Mouse (Mus musculus) forelimb bud, embryonic 11.5 days (tissue): ENCODE measurements at regions not wholly inside any gene's neighbourhood (a gene's known extent, or its start where the extent isn't known, plus 50 kb on each side); places are given as distances from the start of the nearest gene placed in this dataset.
"Not testable (repeated sequence)": the region's sequence is repeated elsewhere in the genome, so short reads cannot be mapped to it uniquely, and the experiment has no call there.

Experiments used
- DNase-seq: peaks from one replicate; pipeline ENCODE4 v3.0.0-alpha.2; 2012; ENCODE audit warnings: low read depth, low spot score

DNA sequence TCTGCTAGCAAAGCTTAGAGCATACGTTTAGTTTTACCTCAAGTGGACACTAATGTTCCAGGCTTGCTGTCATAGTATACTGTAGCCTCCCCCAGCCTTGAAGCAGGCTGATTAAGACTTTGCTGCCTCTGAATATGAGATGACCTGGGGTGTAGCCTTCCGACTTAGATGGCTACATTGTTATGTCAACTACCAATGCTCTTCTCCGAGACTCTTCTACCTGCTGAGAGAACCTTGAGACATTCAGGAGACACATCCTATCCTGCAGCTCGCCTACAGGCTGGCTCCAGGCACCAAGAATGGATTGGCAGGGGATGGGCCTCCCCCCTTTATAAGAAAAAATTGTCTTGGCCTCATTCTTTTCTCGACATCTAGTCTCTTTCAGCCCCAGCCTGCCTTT, 379.0 kb upstream of the Ptger4 start:
- DNase-seq, result no peak

DNA sequence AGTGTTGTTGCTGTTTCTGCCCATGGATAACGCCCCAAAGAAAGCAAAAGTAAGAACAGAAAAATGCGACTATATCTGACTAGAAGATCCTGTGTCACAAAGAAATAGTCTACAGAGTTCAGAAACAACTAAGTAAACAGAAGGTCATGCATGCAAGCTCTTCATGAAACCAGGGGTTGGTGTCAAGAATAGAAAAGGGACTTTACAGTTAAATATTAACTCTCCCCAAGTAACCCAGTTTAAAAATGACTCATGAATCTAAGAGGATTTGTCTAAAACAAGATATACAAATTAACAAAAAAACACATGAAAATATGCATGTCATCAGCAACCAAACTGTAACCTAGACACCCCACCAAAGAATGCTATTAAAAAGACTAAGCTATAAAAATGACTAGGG, 381.4 kb upstream of the Ptger4 start:
- no peak for DNase-seq

DNA sequence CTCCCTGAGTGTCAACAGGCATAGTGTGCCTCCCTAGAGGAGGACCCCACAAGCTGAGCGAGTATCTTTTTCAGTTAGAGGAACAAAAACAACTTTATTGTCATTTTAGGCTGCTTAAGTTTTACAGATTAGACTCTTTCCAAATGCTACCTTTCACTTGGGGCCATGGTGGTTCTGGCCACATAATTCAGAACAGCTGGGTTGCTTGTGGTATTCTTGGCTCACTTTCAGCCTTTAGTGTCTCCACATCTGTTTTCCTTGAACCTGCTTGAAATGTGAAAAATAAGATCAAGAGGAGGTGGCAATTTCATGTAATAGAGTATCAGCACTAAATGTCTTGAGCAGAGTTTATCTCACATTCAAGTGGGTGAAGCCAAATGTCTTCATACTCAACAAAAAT, 402.7 kb upstream of the Ptger4 start:
- DNase-seq, result peak; percentile 43

DNA sequence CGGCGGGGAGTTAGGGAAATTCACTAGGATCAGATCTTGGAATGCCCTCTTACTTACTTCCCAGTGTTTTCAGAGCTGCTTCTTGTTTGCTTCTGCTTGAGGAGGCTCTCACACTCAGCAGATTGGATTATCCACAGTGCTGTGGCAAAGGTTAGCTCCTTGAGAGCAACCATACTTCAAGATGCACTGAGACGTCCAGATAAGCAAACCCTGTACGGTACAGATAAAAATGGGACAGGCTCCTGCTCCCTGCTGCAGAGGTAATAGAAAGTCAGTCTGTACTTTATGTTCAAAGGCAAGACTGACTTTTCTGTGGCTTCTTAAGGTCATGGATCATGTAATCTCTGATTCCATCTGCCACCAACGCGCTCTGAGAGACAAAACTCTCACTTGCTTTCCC, 414.8 kb upstream of the Ptger4 start:
- DNase-seq, result no peak

DNA sequence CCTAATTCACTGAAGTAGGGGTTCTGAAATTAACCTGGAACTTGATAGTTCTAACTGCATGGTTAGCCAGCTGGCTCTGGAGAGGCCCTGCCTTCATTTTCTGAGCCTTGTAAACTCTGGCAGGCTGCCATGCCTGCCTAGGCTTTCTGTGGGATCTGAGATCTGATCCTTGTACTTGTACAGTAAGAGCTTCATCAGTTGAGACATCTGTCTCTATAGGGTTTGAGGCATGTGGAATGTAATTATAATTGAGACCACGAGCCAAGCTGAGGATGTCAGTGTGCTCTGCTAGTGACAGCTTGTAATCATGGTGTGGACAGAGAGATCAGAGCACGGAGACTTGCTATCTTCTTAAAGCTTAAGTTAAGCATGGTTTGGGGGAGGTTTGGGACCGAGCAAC, 416.8 kb upstream of the Ptger4 start:
- DNase-seq, result no peak

DNA sequence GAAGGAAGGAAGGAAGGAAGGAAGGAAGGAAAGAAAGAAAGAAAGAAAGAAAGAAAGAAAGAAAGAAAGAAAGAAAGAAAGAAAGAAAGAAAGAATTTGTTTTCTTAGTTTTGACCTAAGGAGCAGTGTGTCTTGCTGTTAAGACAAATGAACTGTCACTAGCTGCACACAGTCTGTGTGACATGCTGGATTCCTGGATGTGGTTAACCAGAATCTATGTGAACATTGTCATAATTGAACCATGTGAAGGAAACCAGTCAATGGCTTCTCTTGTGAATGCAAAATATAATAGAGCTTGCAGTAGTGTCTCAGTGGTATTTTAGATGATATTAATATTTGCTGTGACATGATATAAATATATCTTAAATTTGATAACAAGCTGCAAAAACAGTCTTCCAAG, 427.8 kb upstream of the Ptger4 start:
- no peak for DNase-seq

DNA sequence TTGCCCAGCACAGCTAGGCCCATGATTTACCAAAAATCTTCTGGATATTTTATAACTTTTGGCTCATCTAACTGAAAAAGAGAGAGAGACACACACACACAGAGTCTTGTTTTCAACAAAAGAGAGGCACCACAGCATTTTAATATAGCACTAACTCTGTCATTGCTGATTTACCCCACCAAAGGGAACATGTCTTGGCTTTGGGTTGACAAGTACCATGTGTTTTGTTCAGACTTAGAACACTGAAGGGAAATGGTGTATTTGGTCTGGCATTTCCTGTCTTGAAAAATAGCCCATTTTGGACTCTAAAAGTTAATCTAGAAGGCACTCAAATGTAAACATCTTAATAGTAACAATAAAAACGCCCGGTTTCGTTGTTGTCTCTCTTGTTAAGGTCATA, 432.7 kb upstream of the Ptger4 start:
- no peak for DNase-seq

DNA sequence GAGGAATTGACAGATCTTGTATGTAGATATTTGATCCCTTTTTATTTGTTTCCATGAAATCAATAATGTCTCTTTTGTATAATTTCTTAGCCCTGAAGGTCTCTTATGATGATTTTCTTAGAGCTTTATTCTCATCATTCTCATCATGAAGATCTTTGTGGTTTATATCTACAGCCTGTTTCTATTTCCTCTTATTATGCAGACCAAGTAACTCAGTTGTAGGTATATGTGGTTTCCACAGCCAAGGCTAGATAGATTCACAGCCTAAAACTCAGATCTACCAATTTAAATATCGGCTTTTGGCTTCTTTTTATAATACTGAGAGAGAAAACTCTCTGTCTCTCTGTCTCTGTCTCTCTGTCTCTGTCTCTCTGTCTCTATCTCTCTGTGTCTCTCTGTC, 449.8 kb upstream of the Ptger4 start:
- DNase-seq, result no peak

DNA sequence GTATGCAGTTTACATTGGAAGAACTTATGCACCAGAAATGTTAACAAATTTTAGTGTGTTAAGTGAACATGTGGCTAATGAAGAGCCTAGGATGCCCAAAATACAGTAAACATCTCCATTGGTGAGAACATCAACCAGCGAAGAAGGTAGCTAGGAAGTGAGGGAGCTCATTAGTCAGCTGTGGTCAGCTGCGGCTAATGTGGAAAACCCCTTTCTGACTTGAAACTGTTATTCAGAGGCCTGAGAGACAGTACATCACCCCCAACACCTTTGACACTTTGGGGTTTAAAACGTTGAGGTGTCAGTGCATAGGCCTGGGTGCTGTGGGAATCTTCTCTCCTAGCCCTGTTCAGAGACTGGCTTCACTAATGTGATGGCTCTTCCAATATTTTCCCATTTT, 451.0 kb upstream of the Ptger4 start:
- no peak for DNase-seq

DNA sequence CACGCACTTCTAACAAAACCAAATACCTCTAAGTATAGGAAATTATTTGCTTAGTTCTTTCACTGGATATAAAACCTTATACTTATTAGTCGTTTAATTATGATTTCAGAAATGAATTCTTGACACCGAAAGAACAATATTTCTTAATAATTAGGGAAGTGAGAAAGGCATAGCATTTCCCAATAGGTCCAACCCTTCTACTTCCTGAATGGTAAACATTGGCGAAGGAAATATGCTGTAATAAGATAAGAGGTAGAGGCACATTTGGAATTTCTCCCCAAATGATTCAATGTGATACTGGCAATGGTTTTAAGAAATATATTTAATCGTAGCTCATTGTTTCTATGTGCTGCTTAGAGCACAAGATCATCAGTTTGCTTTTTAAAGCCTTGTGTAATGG, 464.5 kb upstream of the Ptger4 start:
- no peak for DNase-seq

DNA sequence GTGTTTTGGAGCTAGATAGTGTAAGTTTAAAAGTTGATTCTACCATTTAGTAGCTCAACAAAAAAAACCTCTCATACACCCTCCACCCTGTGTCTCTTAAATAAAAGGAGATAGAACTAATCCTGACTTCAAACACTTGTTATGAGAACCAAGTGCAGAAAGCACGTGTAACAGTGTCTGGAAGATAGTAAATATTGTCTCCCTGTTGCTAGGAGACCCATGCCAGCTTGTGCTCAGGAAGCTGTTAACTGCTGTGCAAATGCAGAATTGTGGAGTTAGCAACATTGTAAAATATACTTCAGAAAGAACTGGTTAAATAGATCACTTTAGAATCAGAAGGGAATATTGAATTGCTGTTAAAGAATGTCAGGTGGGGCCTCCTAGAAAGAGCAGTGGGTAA, 496.7 kb upstream of the Ptger4 start:
- no peak for DNase-seq

DNA sequence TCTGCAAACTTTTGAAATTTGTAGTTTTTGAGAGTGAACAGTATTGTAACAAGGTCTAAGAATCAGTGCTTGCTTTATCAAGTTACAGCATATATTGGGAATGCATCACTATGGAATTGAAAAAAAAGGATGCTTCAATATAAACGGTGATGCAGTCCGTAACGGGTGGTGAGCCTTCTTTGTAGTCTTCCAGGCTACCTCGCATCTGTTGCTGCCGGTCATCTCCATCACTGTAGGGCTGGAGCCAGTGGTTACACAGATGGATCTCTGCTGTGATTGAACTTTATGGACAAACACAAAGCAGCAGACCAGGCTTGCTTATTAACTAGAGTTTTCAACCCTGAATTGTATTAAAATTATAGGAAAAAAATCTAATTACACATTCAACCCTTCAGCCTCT, 499.9 kb upstream of the Ptger4 start:
- no peak for DNase-seq

DNA sequence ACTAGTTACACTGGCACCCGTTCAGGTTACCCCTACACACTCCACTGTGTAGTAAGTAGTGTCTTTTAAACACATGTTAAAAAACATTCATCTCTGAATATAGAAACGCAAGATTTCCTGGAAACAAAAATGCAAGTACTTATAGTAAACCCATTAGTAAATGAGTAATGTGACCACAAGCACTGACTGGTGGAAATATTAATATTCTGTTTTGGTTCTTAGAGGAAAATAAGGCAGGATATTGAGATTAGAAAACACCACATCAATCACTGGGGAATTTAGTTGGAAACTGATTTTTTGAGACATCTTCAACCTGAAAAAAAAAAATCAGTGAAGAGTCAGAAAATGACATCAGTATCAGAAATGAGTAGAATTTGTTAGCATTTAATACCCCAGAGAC, 514.7 kb upstream of the Ptger4 start:
- no peak for DNase-seq

DNA sequence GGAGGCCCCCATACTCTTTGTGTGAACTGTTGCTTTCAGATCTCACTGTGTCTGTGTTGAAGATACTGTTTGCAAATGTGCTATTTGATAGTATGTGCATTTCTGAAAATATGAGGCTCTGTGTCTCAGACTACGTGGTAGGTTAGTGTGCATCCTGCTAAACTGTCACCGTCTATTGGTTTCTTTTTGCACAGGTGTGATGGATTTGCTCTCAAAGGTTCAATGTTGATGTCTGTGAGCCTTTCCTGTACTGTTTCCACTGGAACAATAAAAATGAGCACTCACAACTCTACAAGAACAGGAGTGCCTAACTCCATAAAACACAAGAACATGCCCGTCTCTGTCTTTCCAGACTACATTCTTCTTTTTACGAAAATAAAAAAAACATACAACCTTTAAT, 518.2 kb upstream of the Ptger4 start:
- DNase-seq, result no peak

DNA sequence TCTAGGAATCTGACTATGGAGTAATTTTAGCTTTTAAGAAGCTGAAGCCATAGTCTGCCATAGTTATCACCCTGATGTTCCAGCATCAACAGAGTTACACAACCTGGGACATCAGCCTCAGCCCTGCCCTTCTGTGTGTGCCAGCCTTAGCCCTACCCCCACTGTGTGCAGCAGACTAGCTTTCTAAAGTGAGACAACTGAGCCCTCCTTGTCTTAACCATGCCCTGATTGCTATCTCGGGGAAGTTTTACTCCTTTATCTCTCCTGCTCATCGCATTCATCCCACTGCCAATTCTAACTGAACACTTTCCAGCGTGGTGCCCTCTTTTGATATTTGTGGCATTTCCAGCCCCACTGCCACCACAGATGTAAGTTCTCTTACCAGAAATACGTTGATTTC, 522.5 kb upstream of the Dab2 start:
- DNase-seq, result no peak

DNA sequence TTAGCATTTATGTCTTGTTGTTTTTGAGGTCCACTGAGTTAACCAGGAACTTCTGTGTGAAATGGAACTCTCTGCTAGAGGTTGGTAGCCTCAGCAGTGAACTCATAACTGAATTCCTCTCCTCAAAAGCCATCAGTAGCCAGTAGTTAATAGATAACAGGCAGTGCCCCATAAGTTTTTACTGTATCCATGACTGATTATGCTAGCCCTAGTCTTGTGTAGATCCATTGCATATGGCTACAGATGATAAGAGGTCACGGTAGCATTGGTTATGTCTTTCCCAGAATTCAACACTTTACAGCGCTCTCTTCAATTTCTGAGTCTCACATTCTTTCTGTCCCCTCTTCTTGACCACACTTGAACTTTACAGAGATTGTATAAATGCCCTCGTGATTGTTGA, 499.7 kb upstream of the Dab2 start:
- no peak for DNase-seq

DNA sequence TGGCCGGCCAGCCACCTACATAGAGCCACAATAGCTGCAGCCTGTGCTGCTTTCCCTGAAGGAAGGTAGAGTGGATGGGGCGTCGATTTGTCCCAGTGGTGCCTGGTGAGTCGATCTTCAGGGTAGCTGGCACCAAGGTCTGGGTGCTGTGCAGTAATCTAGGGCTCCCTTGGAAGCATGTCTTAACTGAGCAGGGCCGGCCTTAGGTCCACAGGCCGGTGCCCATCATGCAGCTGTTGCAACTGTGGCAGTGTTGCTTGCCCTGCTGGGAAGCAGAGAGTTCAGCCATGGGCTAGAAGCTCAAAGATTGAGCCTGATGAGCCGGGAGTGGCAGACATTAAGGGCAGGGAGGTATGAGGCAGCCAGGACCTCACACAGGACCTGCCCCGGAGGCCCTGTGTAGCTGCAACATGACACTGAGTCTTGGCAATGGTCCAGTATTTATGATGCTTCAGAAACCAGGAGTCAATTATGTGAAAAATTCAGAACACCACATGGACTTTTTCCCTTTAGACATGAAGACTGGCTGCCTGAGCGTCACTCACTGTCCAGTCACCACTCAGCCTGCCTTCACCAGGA, 488.3 kb upstream of the Dab2 start:
- peak; percentile 40 for DNase-seq

DNA sequence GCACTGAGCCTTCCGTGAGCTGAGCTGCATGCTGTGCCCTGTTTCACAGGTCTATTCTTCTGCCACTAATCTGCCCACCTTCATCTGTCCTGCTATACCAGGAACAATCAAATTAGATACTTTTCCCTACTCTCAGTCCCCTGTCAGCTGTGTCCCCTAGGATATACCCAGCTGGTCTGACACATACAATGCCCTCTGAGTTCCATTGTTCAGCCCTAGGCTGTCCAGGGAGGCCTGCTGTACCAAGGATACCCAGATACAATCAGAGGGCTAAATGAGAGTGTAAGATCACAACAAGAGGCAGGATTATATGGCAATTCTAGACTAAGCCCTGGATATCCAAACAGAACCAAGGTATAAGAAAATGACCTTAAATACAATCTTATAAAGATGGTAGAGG, 487.6 kb upstream of the Dab2 start:
- no peak for DNase-seq

DNA sequence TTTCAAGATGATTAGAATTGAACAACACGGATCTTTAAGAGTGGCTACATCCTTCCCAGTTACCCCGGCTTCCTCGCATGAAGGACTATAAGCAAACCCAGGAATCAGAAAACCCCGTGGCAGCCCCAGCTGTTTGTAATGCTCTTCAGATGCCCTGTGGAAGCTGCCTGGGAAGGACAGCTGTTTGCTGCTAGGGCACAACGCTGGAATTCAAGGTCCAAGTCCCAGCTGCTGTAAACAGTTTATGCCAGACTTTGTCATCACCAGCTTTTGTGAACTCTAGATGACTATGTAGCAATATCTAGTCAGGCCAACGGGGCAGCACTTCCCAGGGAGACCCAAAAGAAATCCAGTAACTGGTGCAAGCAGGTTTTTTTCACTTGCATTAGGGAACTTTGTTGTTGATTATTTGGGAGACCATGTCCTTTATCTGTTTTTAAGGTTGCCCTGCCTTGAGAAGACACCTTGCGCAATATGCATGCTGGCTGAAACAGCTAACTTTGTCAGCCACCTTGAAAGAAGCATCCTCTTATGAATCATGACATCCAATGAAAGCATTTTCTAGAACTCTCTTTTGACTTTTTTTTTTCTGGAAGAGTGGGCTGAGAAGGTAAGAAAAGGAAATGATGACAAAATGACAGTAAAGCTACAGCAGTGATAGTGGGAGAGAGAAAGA, 481.5 kb upstream of the Dab2 start:
- no peak for DNase-seq

DNA sequence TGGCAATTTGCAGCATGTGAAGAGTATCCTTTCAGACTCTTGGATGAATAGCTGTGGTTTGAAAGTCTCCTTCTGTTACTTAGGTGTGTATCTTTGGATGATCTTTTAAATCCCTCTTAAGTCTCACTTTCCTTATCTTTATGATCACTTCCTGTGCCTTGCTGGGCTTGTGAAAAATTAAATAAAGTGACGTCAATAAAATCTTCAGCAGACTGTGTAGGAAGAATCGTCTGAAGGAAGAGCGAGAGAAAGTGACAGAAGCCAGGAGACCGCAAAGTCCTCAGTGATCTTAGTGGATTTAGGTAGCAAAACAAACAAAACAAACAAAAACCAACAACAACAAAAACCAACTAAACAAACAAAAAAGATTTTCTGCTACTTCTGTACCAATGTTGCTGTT, 459.6 kb upstream of the Dab2 start:
- no peak for DNase-seq

DNA sequence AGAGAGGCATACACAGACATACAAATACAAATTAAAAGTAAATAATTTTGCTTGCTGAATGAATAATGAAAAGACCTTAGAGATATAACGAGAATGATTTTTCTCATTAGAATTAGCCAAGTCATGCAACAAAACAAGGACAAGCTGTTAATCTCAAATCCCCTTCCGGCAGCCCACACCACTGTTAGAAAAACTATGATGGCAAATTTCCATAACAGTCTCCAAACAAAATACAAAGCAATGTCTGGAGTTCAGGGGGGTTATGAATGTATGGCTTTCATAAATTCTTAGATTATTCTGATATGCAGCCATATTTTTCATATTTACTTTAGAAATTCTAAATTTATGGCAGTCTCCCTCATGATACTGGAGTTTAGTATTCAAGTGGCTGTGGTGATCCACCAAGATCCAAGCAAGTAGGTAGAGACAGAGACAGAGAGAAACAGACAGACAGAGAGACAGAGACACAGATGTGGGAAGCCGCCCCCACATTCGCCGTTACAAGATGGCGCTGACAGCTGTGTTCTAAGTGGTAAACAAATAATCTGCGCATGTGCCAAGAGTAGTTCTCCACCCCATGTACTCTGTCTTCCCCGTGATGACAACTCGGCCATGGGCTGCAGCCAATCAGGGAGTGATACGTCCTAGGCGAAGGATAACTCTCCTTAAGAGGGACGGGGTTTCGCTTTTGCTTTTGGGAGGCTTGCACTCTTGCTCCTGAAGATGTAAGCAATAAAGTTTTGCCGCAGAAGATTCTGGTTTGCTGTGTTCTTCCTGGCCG, 458.0 kb upstream of the Dab2 start:
- not testable (repeated sequence) for DNase-seq

DNA sequence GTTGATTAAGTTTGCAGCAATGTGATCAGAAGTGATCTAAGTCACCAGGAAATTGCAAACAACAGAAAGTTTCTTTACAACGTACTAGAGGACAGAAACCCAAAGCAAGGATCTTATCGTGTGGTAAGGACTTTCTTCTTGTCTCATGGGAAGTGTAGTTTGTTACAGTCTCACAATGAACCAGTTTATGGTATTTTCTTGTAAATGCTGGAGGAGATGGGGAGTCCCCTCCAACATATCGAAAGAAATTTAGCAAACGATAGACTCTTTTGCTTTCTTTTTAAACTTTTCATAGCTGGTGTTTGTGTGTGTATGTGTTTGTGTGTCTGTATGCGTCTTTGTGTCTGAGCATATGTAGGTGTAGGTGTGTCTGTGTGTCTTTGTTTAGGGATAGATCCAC, 453.0 kb upstream of the Dab2 start:
- no peak for DNase-seq

DNA sequence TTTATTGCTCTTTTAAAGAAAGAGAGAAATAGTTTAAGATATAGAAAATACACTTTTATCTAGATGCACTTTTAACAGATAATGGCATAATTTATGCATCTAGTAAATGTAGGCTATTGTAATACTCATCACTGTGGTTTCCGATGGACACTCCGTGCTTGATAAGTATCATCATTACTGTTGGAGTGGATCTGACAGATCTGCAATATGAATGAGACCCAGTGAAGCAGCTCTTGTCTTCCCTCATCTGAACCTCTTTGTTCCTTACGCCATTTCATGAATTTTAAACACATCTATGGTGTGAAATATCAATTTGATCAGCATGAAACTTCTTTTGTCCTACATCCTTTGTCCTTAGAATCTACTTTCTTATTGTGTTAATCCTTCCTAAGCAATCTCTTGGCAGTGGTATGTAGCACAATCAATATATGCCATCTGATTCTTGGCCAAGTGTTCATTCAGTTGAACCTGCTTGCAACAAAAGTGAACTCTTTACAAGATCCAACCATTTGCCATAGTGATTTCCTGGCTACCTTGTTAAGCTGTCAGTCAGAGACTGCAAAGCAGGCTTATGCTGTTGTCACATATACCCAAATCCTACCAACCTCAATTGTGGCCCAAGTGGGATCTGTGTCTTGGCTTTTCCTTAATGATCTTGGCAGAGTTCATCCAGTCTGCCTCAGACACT, 452.0 kb upstream of the Dab2 start:
- no peak for DNase-seq
